Mouse (Mus musculus): Measurements from ENCODE around the gene Cox6a2.

DNA sequence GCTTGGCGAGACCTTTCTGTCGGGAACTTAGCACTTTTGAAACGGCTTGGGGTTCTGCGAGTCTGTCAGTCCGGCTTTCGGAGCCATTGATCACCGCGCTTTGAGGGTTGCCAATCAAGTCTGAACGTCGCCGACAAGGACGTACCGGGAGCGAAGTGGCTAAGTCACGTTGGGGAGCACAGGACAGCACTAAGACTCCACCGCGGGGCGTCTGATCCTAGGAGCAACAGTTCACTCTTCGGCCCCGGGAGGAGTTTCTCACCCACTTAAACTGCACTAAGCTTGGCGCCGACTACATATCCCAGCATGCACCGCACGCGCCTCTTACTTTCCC is 31.4 kb upstream of the Cox6a2 start:
- TF ChIP-seq POLR2A (IDR thresholded peaks at IDR 0.05; ENCODE audit: insufficient read depth, low read length) (no peak), EP300 (IDR thresholded peaks at IDR 0.05; ENCODE audit: insufficient read depth, low read depth, low read length) (no peak), CTCF (IDR thresholded peaks at IDR 0.05; ENCODE audit: low read depth, low read length) (no peak)
